Mouse (Mus musculus) left cerebral cortex, postnatal 10 days (tissue): Measurements from ENCODE around the gene Krt32. TPM values are rescaled to one million over a fixed set of nuclear protein-coding genes. Genes with fewer than 3 reads are reported as not detected.
A peak's percentile ranks its signal among the peaks of the same experiment; 100 is the strongest.

Source experiments
- DNase-seq, 2 experiments: peaks; one replicate each; pipeline ENCODE4 v3.0.0; 2021 to 2022; ENCODE audit warnings: low spot score in 2 of 2, mixed read lengths in 1 of 2; ENCODE audit errors: extremely low spot score in 1 of 2
- intact Hi-C: fragments of 180-260 bp; cut with DNase I; formaldehyde crosslinking; loops from one replicate; pipeline ENCODE4 v1.15.1; 2025
- total RNA-seq, 2 experiments: library from RNA; stranded (reverse); gene quantifications; 2 replicates each; pipeline ENCODE4 v1.2.3; 2021

Gene Krt32
- total RNA-seq, 2 experiments from 2014 or later: not detected

GRCm38 (mm10) chr11:100058875-100059274 is 29.2 kb downstream of the Krt32 start:
- DNase-seq: no peak
- intact Hi-C loops: loop anchor here (5.0 kb wide), 1 partner anchor 223 kb away; no protein-coding TSS in a partner anchor

- intact Hi-C loops: loop anchor here (5.0 kb wide), 1 partner anchor 226 kb away; no protein-coding TSS in a partner anchor
- DNase-seq: no peak
Observed at GRCm38 (mm10) chr11:100055686-100056655, 32.1 kb downstream of the Krt32 start.

- DNase-seq: no peak
- intact Hi-C loops: no loop called here
Observed at GRCm38 (mm10) chr11:100050451-100050850, 37.6 kb downstream of the Krt32 start, which contains the start of gene Krt31. Gene Krt31 (minus strand): TSS chr11:100050551.

- no peak for DNase-seq
- intact Hi-C loops: no loop called here
Observed at GRCm38 (mm10) chr11:100047193-100047592, 40.8 kb downstream of the Krt32 start.

- DNase-seq: peak in 1 of 2 experiments; percentile 4
- intact Hi-C loops: no loop called here
Observed at GRCm38 (mm10) chr11:100046303-100046866, 41.6 kb downstream of the Krt32 start.

- no peak for DNase-seq
- intact Hi-C loops: no loop called here
Observed at GRCm38 (mm10) chr11:100041454-100041853, 46.6 kb downstream of the Krt32 start, which contains the start of gene Krt34. Gene Krt34 (minus strand): TSS chr11:100041554.

Other genes with a start within 250 kb of the Krt32 start
- not detected for gene Krtap4-16, start 236.6 kb downstream of the Krt32 start, total RNA-seq
- gene Gm11568, start 230.3 kb downstream of the Krt32 start, total RNA-seq: not detected
- gene Gm11559, start 223.8 kb downstream of the Krt32 start, total RNA-seq: not detected
- not detected for gene Krtap9-1, start 214.8 kb downstream of the Krt32 start, total RNA-seq
- not detected for gene Gm11567, start 209.0 kb downstream of the Krt32 start, total RNA-seq
- gene Krtap31-1, start 180.3 kb downstream of the Krt32 start, total RNA-seq: not detected
- gene Gm11565, start 173.5 kb downstream of the Krt32 start, total RNA-seq: not detected
- not detected for gene Krtap31-2, start 151.9 kb downstream of the Krt32 start, total RNA-seq
- not detected for gene Krtap9-5, start 139.8 kb downstream of the Krt32 start, total RNA-seq
- gene Krtap29-1, start 109.2 kb downstream of the Krt32 start, total RNA-seq: not detected
- not detected for gene Krtap16-1, start 101.6 kb downstream of the Krt32 start, total RNA-seq
- gene Krtap17-1, start 94.2 kb downstream of the Krt32 start, total RNA-seq: not detected
- not detected for gene Krt33a, start 72.0 kb downstream of the Krt32 start, total RNA-seq
- not detected for gene Krt33b, start 58.4 kb downstream of the Krt32 start, total RNA-seq
- not detected for gene Krt34, start 46.7 kb downstream of the Krt32 start, total RNA-seq
- not detected for gene Krt31, start 37.7 kb downstream of the Krt32 start, total RNA-seq
- not detected for gene Krt35, start 8.0 kb upstream of the Krt32 start, total RNA-seq
- not detected for gene Krt36, start 17.4 kb upstream of the Krt32 start, total RNA-seq
- gene Krt13, start 33.3 kb upstream of the Krt32 start, total RNA-seq: not detected
- gene Krt15, start 47.7 kb upstream of the Krt32 start, total RNA-seq: not detected
- 1 to 10 TPM in 1 of 2 experiments, under 1 TPM in 1; 0.73 to 1.1 TPM for gene Krt19, start 60.4 kb upstream of the Krt32 start, total RNA-seq
- gene Krt9, start 105.0 kb upstream of the Krt32 start, total RNA-seq: 1 to 10 TPM; 1.7 to 2.2 TPM
- not detected for gene Krt14, start 119.3 kb upstream of the Krt32 start, total RNA-seq
- not detected for gene Krt16, start 160.7 kb upstream of the Krt32 start, total RNA-seq
- not detected for gene Krt17, start 172.8 kb upstream of the Krt32 start, total RNA-seq
- not detected for gene Krt42, start 181.6 kb upstream of the Krt32 start, total RNA-seq
- gene Eif1, start 231.7 kb upstream of the Krt32 start, total RNA-seq: 100 to 1,000 TPM; 770 to 774 TPM
- not detected for gene Gast, start 246.2 kb upstream of the Krt32 start, total RNA-seq